Mouse (Mus musculus) heart, embryonic 15.5 days (tissue): Measurements from ENCODE around the gene Ube2d3. TPM values are rescaled to one million over a fixed set of nuclear protein-coding genes. Genes with fewer than 3 reads are reported as not detected.
"Not testable (repeated sequence)": the region's sequence is repeated elsewhere in the genome, so short reads cannot be mapped to it uniquely, and the experiment has no call there.

Source experiments
- ATAC-seq: fragments of 200-750 bp; cut with Nextera tagmentation; replicated peaks from 2 replicates; pipeline ENCODE4 v1.8.0; 2017; ENCODE audit warnings: low read depth, moderate TSS enrichment; ENCODE audit not compliant: insufficient number of reproducible peaks, insufficient read depth, low FRiP score
- H3K27ac ChIP-seq: fragments of 300-500 bp; sonication (generic); 2 replicates; pipeline ENCODE4 v1.5.1; 2015; ENCODE audit warnings: mild to moderate bottlenecking, inconsistent platforms
- H3K27me3 ChIP-seq: fragments of 300-500 bp; sonication (generic); 2 replicates; pipeline ENCODE4 v1.6.1; 2015; ENCODE audit warnings: inconsistent platforms
- H3K36me3 ChIP-seq: fragments of 300-500 bp; sonication (generic); 2 replicates; pipeline ENCODE4 v1.6.1; 2015; ENCODE audit warnings: mild to moderate bottlenecking, inconsistent platforms
- H3K4me1 ChIP-seq: fragments of 300-500 bp; sonication (generic); replicated peaks from 2 replicates; pipeline ENCODE4 v1.6.1; 2015; ENCODE audit warnings: inconsistent platforms
- H3K4me2 ChIP-seq: fragments of 300-500 bp; sonication (generic); 2 replicates; pipeline ENCODE4 v1.6.1; 2015; ENCODE audit warnings: inconsistent platforms, mild to moderate bottlenecking, moderate library complexity
- H3K4me3 ChIP-seq: fragments of 300-500 bp; sonication (generic); 2 replicates; pipeline ENCODE4 v1.5.1; 2015; ENCODE audit warnings: mild to moderate bottlenecking, inconsistent platforms
- H3K9ac ChIP-seq: fragments of 300-500 bp; sonication (generic); 2 replicates; pipeline ENCODE4 v1.6.1; 2015; ENCODE audit warnings: mild to moderate bottlenecking, inconsistent platforms
- H3K9me3 ChIP-seq: fragments of 300-500 bp; sonication (generic); replicated peaks from 2 replicates; pipeline ENCODE4 v1.6.1; 2016; ENCODE audit warnings: inconsistent platforms
- WGBS: fragments of 180-500 bp; shearing (Covaris S2); methylation state at CpG from one replicate; pipeline ENCODE4 v1.1.7; 2015; ENCODE audit warnings: mixed read lengths; 5-methylcytosine and 5-hydroxymethylcytosine counted together
- polyA plus RNA-seq: library from polyadenylated mRNA; unstranded; fragments of >200 nt; fragmentation: Nextera tagmentation; extraction: Ambion mirVana; gene quantifications from 2 replicates; pipeline ENCODE4 v1.2.1, GENCODE M21; 2015

Ube2d3 gene
- polyA plus RNA-seq, 1 experiment from 2014 or later = 396 TPM

- not testable (repeated sequence) for H3K4me2 ChIP-seq, H3K9me3 ChIP-seq, H3K4me3 ChIP-seq, H3K27me3 ChIP-seq, ATAC-seq, H3K27ac ChIP-seq, H3K4me1 ChIP-seq, H3K36me3 ChIP-seq, H3K9ac ChIP-seq
- 77% methylated on average over 7 of the region's 7 CpGs for WGBS
These were observed 55.4 kb downstream of the Ube2d3 start for GRCm38 (mm10) chr3:135493320-135493719.

DNA sequence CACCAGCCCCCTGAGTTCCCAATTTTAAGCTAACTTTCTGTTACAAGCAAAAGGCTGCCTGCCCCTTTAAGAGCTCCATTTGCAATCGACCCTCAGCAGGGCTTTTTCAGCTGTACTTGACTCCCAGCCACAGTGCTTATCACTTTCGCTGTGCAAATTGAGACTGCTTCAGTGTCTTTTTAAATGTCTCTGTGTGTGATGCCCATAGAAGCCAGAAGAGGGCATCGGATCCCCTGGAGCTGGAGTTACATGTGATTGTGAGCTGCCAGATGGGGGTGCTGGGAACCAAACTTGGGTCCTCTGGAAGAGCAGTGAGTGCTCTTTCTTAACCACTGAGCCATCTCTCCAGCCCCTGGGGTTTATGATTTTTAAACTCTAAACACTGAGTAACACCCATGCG lies 60.0 kb downstream of the Ube2d3 start:
- not testable (repeated sequence) for H3K9me3 ChIP-seq, H3K4me1 ChIP-seq, H3K27me3 ChIP-seq, H3K4me2 ChIP-seq, H3K4me3 ChIP-seq, H3K27ac ChIP-seq, H3K9ac ChIP-seq, ATAC-seq, H3K36me3 ChIP-seq
- WGBS = 86% methylated on average over 4 of the region's 4 CpGs

- no peak overlapping the region for H3K4me3 ChIP-seq
- no peak for ATAC-seq
- no peak overlapping the region for H3K4me2 ChIP-seq
- no peaks in the 10 kb centered on the region for H3K9me3 ChIP-seq
- WGBS = 33% methylated on average over 5 of the region's 5 CpGs
- H3K27me3 ChIP-seq = no peaks in the 10 kb centered on the region
- no peak overlapping the region for H3K27ac ChIP-seq
- no peaks in the 10 kb centered on the region for H3K36me3 ChIP-seq
- peaks cover 13% of the 10 kb centered on the region for H3K4me1 ChIP-seq
- no peak overlapping the region for H3K9ac ChIP-seq
These were observed 60.9 kb downstream of the Ube2d3 start for GRCm38 (mm10) chr3:135498891-135499290.

- no peaks in the 10 kb centered on the region for H3K36me3 ChIP-seq
- H3K9me3 ChIP-seq = no peaks in the 10 kb centered on the region
- no peak overlapping the region for H3K4me3 ChIP-seq
- no peak for ATAC-seq
- peak overlapping the region; percentile 38 for H3K4me2 ChIP-seq
- no peaks in the 10 kb centered on the region for H3K27me3 ChIP-seq
- H3K4me1 ChIP-seq = peaks cover 13% of the 10 kb centered on the region
- H3K27ac ChIP-seq = peak overlapping the region; percentile 71
- H3K9ac ChIP-seq = no peak overlapping the region
- WGBS = 49% methylated on average over 5 of the region's 5 CpGs
These were observed 65.2 kb downstream of the Ube2d3 start for GRCm38 (mm10) chr3:135503160-135503559.

DNA sequence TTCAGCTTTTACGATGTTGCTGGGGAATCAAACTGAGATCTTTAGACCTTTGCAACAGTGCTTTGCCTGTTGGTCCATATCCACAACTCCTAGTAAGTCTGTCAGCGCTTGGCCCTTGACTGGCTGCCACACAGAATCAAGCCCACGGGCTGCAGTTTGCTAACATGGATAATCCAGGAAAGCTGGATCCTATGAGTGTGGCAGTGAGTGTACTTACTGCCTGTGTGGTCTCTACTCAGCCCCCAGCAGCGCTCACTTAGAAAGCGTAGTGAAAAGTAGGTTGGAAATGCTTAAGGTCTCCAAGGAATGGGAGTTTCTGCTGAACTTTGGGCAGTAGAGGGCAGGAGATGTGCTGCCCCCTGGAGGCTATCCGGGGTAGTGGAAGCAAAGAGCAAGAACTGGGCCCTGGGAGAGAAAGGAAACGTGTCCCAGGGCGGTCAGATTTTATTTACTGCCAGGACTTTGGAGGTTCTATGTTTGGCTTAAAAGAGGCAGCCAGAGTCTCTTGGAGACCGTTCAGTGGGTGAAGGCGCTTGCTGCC lies 67.5 kb downstream of the Ube2d3 start:
- no peak overlapping the region for H3K9ac ChIP-seq
- 67% methylated on average over 10 of the region's 10 CpGs for WGBS
- no peak overlapping the region for H3K4me2 ChIP-seq
- peaks cover 13% of the 10 kb centered on the region for H3K4me1 ChIP-seq
- no peak overlapping the region for H3K27ac ChIP-seq
- H3K36me3 ChIP-seq = 0 out of 2 replicates have a peak, but pooled peaks cover 2% of the 10 kb centered on the region
- H3K27me3 ChIP-seq = no peaks in the 10 kb centered on the region
- H3K4me3 ChIP-seq = no peak overlapping the region
- no peaks in the 10 kb centered on the region for H3K9me3 ChIP-seq
- no peak for ATAC-seq

- no peak overlapping the region for H3K4me3 ChIP-seq
- H3K27ac ChIP-seq = no peak overlapping the region
- H3K27me3 ChIP-seq = no peaks in the 10 kb centered on the region
- 0 out of 2 replicates have a peak, but pooled peaks cover 2% of the 10 kb centered on the region for H3K36me3 ChIP-seq
- H3K9ac ChIP-seq = no peak overlapping the region
- WGBS = 79% methylated on average over 13 of the region's 13 CpGs
- no peak overlapping the region for H3K4me2 ChIP-seq
- H3K9me3 ChIP-seq = no peaks in the 10 kb centered on the region
- peaks cover 13% of the 10 kb centered on the region for H3K4me1 ChIP-seq
- no peak for ATAC-seq
These were observed 68.0 kb downstream of the Ube2d3 start for GRCm38 (mm10) chr3:135505916-135506482.

DNA sequence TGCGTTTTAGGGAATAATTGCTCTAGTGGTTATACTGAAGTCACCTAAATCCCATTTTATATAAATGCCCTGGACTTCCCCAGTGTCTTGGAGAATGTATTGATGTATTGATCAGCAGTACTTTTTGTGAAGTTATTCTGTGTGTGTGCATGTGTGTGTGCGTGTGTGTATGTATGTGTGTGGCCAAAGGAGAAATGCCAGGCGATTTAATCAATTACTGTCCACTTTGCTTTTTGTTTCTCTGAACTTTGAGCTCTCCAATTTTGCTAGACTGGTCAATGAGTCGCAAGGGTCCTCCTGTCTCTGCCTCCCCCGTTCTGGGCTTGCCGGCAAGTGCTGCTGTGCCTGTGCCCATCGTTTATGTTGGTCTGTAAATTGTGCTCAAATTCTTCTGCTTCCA lies 69.6 kb downstream of the Ube2d3 start:
- no peaks in the 10 kb centered on the region for H3K9me3 ChIP-seq
- no peak overlapping the region for H3K27ac ChIP-seq
- H3K9ac ChIP-seq = no peak overlapping the region
- H3K27me3 ChIP-seq = no peaks in the 10 kb centered on the region
- ATAC-seq = no peak
- H3K36me3 ChIP-seq = 0 out of 2 replicates have a peak, but pooled peaks cover 2% of the 10 kb centered on the region
- H3K4me1 ChIP-seq = peaks cover 15% of the 10 kb centered on the region
- H3K4me2 ChIP-seq = no peak overlapping the region
- no peak overlapping the region for H3K4me3 ChIP-seq
- WGBS = 87% methylated on average over 7 of the region's 7 CpGs

GRCm38 (mm10) chr3:135508191-135508590 lies 70.2 kb downstream of the Ube2d3 start:
- Histone ChIP-seq H3K4me2 (no peak overlapping the region), H3K27ac (no peak overlapping the region), H3K4me3 (no peak overlapping the region), H3K36me3 (0 out of 2 replicates have a peak, but pooled peaks cover 2% of the 10 kb centered on the region), H3K4me1 (peaks cover 9% of the 10 kb centered on the region), H3K27me3 (no peaks in the 10 kb centered on the region), H3K9ac (no peak overlapping the region), H3K9me3 (no peaks in the 10 kb centered on the region)
- WGBS = 97% methylated on average over 1 of the region's 1 CpGs
- no peak for ATAC-seq

DNA sequence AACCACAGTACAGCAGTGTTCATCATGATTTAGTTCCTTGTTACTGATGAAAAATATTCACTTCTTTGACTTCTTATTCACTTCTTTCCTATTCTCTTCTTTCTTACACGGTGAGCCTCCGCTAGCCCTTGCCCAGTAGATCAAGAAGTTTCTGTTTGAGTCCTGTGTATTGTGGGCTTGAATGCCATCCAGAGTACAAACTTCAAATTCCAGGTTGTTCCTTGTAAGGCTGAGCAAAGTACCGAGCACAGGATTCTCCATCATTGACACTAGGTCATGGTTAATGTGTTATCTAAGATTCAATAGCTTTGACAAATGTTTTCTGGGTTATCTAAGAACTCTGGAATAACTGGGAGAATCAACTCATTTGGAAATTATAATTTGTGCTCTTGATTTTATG lies 72.4 kb downstream of the Ube2d3 start:
- no peak overlapping the region for H3K4me3 ChIP-seq
- ATAC-seq = no peak
- WGBS = 90% methylated on average over 3 of the region's 3 CpGs
- H3K9ac ChIP-seq = no peak overlapping the region
- no peaks in the 10 kb centered on the region for H3K27me3 ChIP-seq
- H3K36me3 ChIP-seq = 0 out of 2 replicates have a peak, but pooled peaks cover 6% of the 10 kb centered on the region
- H3K4me1 ChIP-seq = peaks cover 12% of the 10 kb centered on the region; the same call in 1 of the 2 replicates
- no peaks in the 10 kb centered on the region for H3K9me3 ChIP-seq
- H3K4me2 ChIP-seq = no peak overlapping the region
- no peak overlapping the region for H3K27ac ChIP-seq

DNA sequence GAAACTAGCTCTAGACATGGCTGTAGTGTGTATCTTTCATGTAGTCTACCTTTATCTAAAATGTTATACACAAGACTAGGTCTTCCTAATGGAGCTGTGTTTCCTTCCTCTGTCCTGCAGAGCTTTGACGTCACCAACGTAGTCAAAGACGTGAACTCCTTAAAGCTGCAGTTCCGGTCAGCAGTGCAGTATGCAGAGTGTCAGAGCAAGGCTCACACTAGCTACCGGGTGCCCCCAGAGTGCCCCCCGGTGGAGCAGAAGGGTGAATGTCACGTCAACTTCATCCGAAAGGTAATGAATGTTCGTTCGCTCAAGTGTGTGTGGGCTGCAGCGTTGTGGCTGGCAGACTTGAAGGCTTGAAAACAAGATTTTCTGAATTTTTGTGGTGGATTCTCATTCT lies 73.7 kb downstream of the Ube2d3 start:
- peak; percentile 56; the same call in 1 of the 2 replicates for ATAC-seq
- no peak overlapping the region for H3K4me2 ChIP-seq
- WGBS = 28% methylated on average over 11 of the region's 11 CpGs
- peaks cover 22% of the 10 kb centered on the region for H3K4me1 ChIP-seq
- H3K36me3 ChIP-seq = 0 out of 2 replicates have a peak, but pooled peaks cover 6% of the 10 kb centered on the region
- no peak overlapping the region for H3K4me3 ChIP-seq
- H3K27me3 ChIP-seq = no peaks in the 10 kb centered on the region
- no peaks in the 10 kb centered on the region for H3K9me3 ChIP-seq
- no peak overlapping the region for H3K9ac ChIP-seq
- H3K27ac ChIP-seq = peak overlapping the region; percentile 9; the same call in 1 of the 2 replicates

DNA sequence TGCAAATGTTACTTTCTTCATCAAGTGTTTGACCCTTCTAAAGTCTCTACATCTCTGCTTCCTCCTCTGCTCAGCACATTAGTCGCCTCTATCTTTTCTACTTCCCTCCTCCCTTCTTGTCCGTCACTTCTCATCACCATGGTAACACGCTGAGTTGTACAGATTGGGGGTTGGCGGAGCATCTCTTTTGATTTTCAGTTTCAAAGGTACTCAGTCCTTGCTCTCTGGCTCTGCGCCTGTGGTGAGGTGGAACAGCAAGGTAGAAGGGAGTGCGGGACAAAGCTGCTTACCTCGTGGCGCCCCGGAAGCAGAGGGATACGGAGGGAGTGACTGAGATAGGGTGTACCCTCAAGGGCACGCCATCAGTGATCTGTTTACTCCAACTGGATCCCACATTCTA lies 75.3 kb downstream of the Ube2d3 start:
- Histone ChIP-seq H3K4me2 (peak overlapping the region; percentile 22; the same call in 1 of the 2 replicates), H3K4me1 (peaks cover 30% of the 10 kb centered on the region), H3K9ac (no peak overlapping the region), H3K36me3 (0 out of 2 replicates have a peak, but pooled peaks cover 6% of the 10 kb centered on the region), H3K27ac (0 out of 2 replicates have a peak overlapping the region, but pooled peaks have one; percentile 30), H3K27me3 (no peaks in the 10 kb centered on the region), H3K9me3 (no peaks in the 10 kb centered on the region), H3K4me3 (no peak overlapping the region)
- 59% methylated on average over 11 of the region's 11 CpGs for WGBS
- no peak for ATAC-seq
